ENCODE assay signal across 17 mouse cellular contexts in genomic region chr19:3335917-3336316, GRCm38 (mm10). TPM values are rescaled to one million over a fixed set of nuclear protein-coding genes. Genes with fewer than 3 reads are reported as not detected.
"Had no signal": no experiment of that assay in that cellular context is flagged by ENCODE, and none has a peak within 500 bp of the region (broad histone marks: within the 10 kb centered on the region; RNA-seq: fewer than 3 reads in every experiment).

No protein-coding gene starts in this region.

- H3K9me3 ChIP-seq: kidney, embryonic 15.5 days; limb, embryonic 10.5 days; limb, embryonic 13.5 days; liver, embryonic 15.5 days; midbrain, embryonic 12.5 days; midbrain, embryonic 15.5 days; neural tube, embryonic 13.5 days had no signal

- H3K36me3 ChIP-seq: kidney, embryonic 15.5 days; limb, embryonic 10.5 days; limb, embryonic 13.5 days; liver, embryonic 15.5 days; midbrain, embryonic 12.5 days; midbrain, embryonic 15.5 days; neural tube, embryonic 13.5 days had no signal

- H3K4me2 ChIP-seq: kidney, embryonic 15.5 days; limb, embryonic 13.5 days; liver, embryonic 11.5 days; liver, embryonic 15.5 days; midbrain, embryonic 12.5 days; midbrain, embryonic 15.5 days; neural tube, embryonic 13.5 days had no signal

- H3K27ac ChIP-seq: kidney, embryonic 15.5 days; limb, embryonic 10.5 days; limb, embryonic 13.5 days; liver, embryonic 15.5 days; macrophage; midbrain, embryonic 12.5 days; midbrain, embryonic 15.5 days; neural tube, embryonic 13.5 days had no signal

- H3K27me3 ChIP-seq: kidney, embryonic 15.5 days; limb, embryonic 13.5 days; liver, embryonic 15.5 days; midbrain, embryonic 12.5 days; midbrain, embryonic 15.5 days; neural tube, embryonic 13.5 days had no signal

- H3K4me3 ChIP-seq: kidney, embryonic 15.5 days; limb, embryonic 10.5 days; limb, embryonic 13.5 days; liver, embryonic 15.5 days; midbrain, embryonic 12.5 days; midbrain, embryonic 15.5 days; neural tube, embryonic 13.5 days had no signal

- H3K9ac ChIP-seq: kidney, embryonic 15.5 days; limb, embryonic 13.5 days; liver, embryonic 15.5 days; midbrain, embryonic 12.5 days; midbrain, embryonic 15.5 days; neural tube, embryonic 13.5 days had no signal

- ATAC-seq: inflammation-experienced regulatory T-cells, adult 6 months; midbrain, embryonic 15.5 days had no signal

- H3K4me1 ChIP-seq: limb, embryonic 13.5 days had no signal

- DNase-seq: kidney, adult 11 months; kidney, adult 8-10 months; kidney, postnatal 10 days; lung, adult 2 months; retina, postnatal 1 day; right cerebral cortex, postnatal 25 days; thymus, postnatal 25 days had no signal

RNA-seq across cellular contexts. Expression of gene Tesmin, which starts 52.7 kb away (rescaled TPM):
- polyA plus RNA-seq: inflammation-experienced regulatory T-cells, adult 6 months; neural tube, embryonic 13.5 days had no signal
